Mouse (Mus musculus) adrenal gland, adult (tissue): ENCODE data around the gene Rab7.
A peak's percentile ranks its signal among the peaks of the same experiment; 100 is the strongest.

Experiments used
- DNase-seq, 2 experiments: peaks; one replicate each; pipeline ENCODE4 v3.0.0; 2022 to 2023; ENCODE audit warnings: low spot score in 1 of 2; ENCODE audit not compliant: inconsistent age in 2 of 2

Rab7 gene

GRCm38 (mm10) chr6:88044577-88045405 lies at the start of gene Rab7:
Gene Rab7, minus strand, starts transcription at chr6:88045270.
- peak; percentile 97 to 98 for DNase-seq

GRCm38 (mm10) chr6:88088971-88089370 lies 43.9 kb upstream of the Rab7 start:
- DNase-seq, result no peak

GRCm38 (mm10) chr6:88084278-88085151 lies 39.4 kb upstream of the Rab7 start, which contains the start of gene Rpn1:
Gene Rpn1, plus strand, starts transcription at chr6:88084482.
- DNase-seq, result peak; percentile 96 to 99

GRCm38 (mm10) chr6:88083672-88084071 lies 38.6 kb upstream of the Rab7 start:
- DNase-seq, result no peak

- no peak for DNase-seq
Measured at GRCm38 (mm10) chr6:88083095-88083494, 38.0 kb upstream of the Rab7 start.

- DNase-seq, result no peak
Measured at GRCm38 (mm10) chr6:88075960-88076517, 31.0 kb upstream of the Rab7 start.

GRCm38 (mm10) chr6:88074752-88075554 lies 29.9 kb upstream of the Rab7 start:
- peak; percentile 96 to 99 for DNase-seq

- DNase-seq, result no peak
Measured at GRCm38 (mm10) chr6:88071216-88071615, 26.1 kb upstream of the Rab7 start.

- no peak for DNase-seq
Measured at GRCm38 (mm10) chr6:88070468-88070867, 25.4 kb upstream of the Rab7 start.

- DNase-seq, result no peak
Measured at GRCm38 (mm10) chr6:88068739-88069138, 23.7 kb upstream of the Rab7 start.

GRCm38 (mm10) chr6:88067722-88068121 lies 22.7 kb upstream of the Rab7 start:
- no peak for DNase-seq

GRCm38 (mm10) chr6:88065968-88066367 lies 20.9 kb upstream of the Rab7 start:
- no peak for DNase-seq

GRCm38 (mm10) chr6:88065116-88065515 lies 20.0 kb upstream of the Rab7 start:
- peak; percentile 55 to 78 for DNase-seq

GRCm38 (mm10) chr6:88064072-88064642 lies 19.1 kb upstream of the Rab7 start:
- no peak for DNase-seq

- DNase-seq, result no peak
Measured at GRCm38 (mm10) chr6:88062398-88062797, 17.3 kb upstream of the Rab7 start.

GRCm38 (mm10) chr6:88061406-88061805 lies 16.3 kb upstream of the Rab7 start:
- no peak for DNase-seq

GRCm38 (mm10) chr6:88060602-88061001 lies 15.5 kb upstream of the Rab7 start:
- DNase-seq, result no peak

- no peak for DNase-seq
Measured at GRCm38 (mm10) chr6:88059903-88060302, 14.8 kb upstream of the Rab7 start.

GRCm38 (mm10) chr6:88056866-88057265 lies 11.8 kb upstream of the Rab7 start:
- DNase-seq, result no peak

GRCm38 (mm10) chr6:88055663-88056062 lies 10.6 kb upstream of the Rab7 start:
- no peak for DNase-seq
